Mouse (Mus musculus) heart, embryonic 14.5 days (tissue): Measurements from ENCODE around the gene Sult2a1. TPM values are rescaled to one million over a fixed set of nuclear protein-coding genes. Genes with fewer than 3 reads are reported as not detected.
"Not testable (repeated sequence)": the region's sequence is repeated elsewhere in the genome, so short reads cannot be mapped to it uniquely, and the experiment has no call there.

ENCODE experiments used
- ATAC-seq: fragments of 200-750 bp; cut with Nextera tagmentation; 2 replicates; pipeline ENCODE4 v1.8.0; 2017; ENCODE audit warnings: low read depth, moderate TSS enrichment; ENCODE audit not compliant: insufficient number of reproducible peaks, insufficient read depth, low FRiP score
- H3K27ac ChIP-seq, 2 experiments: fragments of 200-500 bp in 1 of 2; fragments of 300-500 bp in 1 of 2; sonication (generic) in 1 of 2; replicated peaks in 1 of 2; 2 replicates each; pipeline ENCODE4 v1.5.1; 2012 to 2014; ENCODE audit warnings: low read depth in 2 of 2, low read length in 2 of 2, control low read depth in 1 of 2, mild to moderate bottlenecking in 1 of 2, mixed read lengths in 1 of 2; ENCODE audit not compliant: control insufficient read depth in 1 of 2, insufficient read depth in 1 of 2
- H3K27me3 ChIP-seq: fragments of 300-500 bp; sonication (generic); 2 replicates; pipeline ENCODE4 v1.6.1; 2014; ENCODE audit warnings: mild to moderate bottlenecking, low read length, control low read depth; ENCODE audit not compliant: control insufficient read depth, insufficient read depth
- H3K36me3 ChIP-seq: fragments of 300-500 bp; sonication (generic); 2 replicates; pipeline ENCODE4 v1.6.1; 2014; ENCODE audit warnings: mild to moderate bottlenecking, control low read depth, low read length, mixed read lengths; ENCODE audit not compliant: control insufficient read depth, insufficient read depth
- H3K4me1 ChIP-seq, 2 experiments: fragments of 200-500 bp in 1 of 2; fragments of 300-500 bp in 1 of 2; sonication (generic) in 1 of 2; 2 replicates each; pipeline ENCODE4 v1.6.1; 2012 to 2014; ENCODE audit warnings: low read length in 2 of 2, control low read depth in 1 of 2, mixed read lengths in 1 of 2; ENCODE audit not compliant: control insufficient read depth in 2 of 2, insufficient read depth in 2 of 2
- H3K4me2 ChIP-seq: fragments of 300-500 bp; sonication (generic); 2 replicates; pipeline ENCODE4 v1.6.1; 2014; ENCODE audit warnings: mild to moderate bottlenecking, low read length
- H3K4me3 ChIP-seq, 2 experiments: fragments of 200-500 bp in 1 of 2; fragments of 300-500 bp in 1 of 2; sonication (generic) in 1 of 2; 2 replicates each; pipeline ENCODE4 v1.5.1; 2012 to 2014; ENCODE audit warnings: low read length in 2 of 2, mild to moderate bottlenecking in 2 of 2, control low read depth in 1 of 2, low read depth in 1 of 2, moderate library complexity in 1 of 2; ENCODE audit not compliant: control insufficient read depth in 1 of 2, insufficient read depth in 1 of 2
- H3K9ac ChIP-seq: fragments of 300-500 bp; sonication (generic); 2 replicates; pipeline ENCODE4 v1.6.1; 2014; ENCODE audit warnings: mild to moderate bottlenecking, low read length
- H3K9me3 ChIP-seq: fragments of 300-500 bp; sonication (generic); 2 replicates; pipeline ENCODE4 v1.6.1; 2016; ENCODE audit warnings: low read length, control low read depth; ENCODE audit not compliant: control insufficient read depth
- whole genome bisulfite sequencing: fragments of 180-500 bp; shearing (Covaris S2); extraction: QIAGEN DNeasy Blood & Tissue Kit; methylation state at CpG from one replicate; pipeline ENCODE4 v1.1.7; 2014; 5-methylcytosine and 5-hydroxymethylcytosine counted together
- polyA plus RNA-seq: library from polyadenylated mRNA; unstranded; fragments of >200 nt; fragmentation: Nextera tagmentation; extraction: Ambion mirVana; gene quantifications from 2 replicates; pipeline ENCODE4 v1.2.1, GENCODE M21; 2014

The Sult2a1 gene
- not detected in 2 replicates for polyA plus RNA-seq

DNA sequence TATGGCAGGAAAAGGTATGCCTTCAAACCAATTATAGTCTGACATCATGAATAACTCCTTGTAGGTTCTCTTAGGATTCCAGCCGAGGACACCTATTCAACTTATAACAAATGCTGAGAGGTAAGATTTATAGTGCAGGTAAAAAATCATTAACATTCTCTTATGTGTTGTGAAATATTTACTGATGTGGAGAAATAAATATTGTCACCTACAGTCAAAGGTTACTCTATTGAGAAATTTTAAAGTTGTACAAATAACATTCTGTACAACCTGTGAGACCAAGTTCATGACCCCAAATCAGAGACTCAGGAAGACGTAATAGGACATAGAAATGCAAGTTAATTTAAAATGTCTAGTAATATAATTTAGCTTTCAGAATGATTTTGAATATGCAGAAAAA, at the start of gene Sult2a1:
Gene Sult2a1, minus strand, starts transcription at position 101 of the 400 bp plus-strand sequence.
- H3K4me3 ChIP-seq, H3K27ac ChIP-seq, H3K27me3 ChIP-seq, H3K4me2 ChIP-seq, H3K4me1 ChIP-seq, H3K9me3 ChIP-seq, ATAC-seq, H3K9ac ChIP-seq, H3K36me3 ChIP-seq: not testable (repeated sequence)
- 83% methylated on average over 1 of the region's 2 CpGs for WGBS

DNA sequence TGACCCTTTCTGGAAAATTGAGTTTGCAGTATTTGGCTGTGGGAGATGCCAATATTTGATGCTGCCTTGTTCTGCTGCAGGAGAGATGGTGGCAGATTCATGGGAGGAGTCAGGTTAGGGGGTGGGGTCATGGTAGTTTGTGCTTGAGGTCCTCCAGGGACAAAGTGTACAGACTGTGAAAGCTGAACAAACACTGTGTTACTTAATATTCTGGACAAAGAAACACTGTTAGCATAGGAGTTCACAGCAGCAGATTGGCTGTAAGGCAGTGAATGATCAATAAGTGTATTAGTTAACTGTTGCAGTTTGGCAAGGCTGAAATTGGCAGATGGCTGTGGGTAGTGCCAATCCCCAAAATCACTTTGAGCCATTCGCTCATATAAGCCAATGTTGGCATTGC, 23.3 kb downstream of the Sult2a1 start:
- H3K9me3 ChIP-seq: peaks cover 8% of the 10 kb centered on the region; the same call in 1 of the 2 replicates
- no peaks in the 10 kb centered on the region for H3K27me3 ChIP-seq
- H3K9ac ChIP-seq: no peak overlapping the region
- no peak for ATAC-seq
- H3K4me1 ChIP-seq: no peaks in the 10 kb centered on the region
- no peaks in the 10 kb centered on the region for H3K36me3 ChIP-seq
- WGBS: 67% methylated on average over 1 of the region's 1 CpGs
- no peak overlapping the region for H3K27ac ChIP-seq
- H3K4me2 ChIP-seq: no peak overlapping the region
- no peak overlapping the region for H3K4me3 ChIP-seq

Other genes with a start within 250 kb of the Sult2a1 start
- not detected in 2 replicates for gene Sult2a5, start 213.4 kb downstream of the Sult2a1 start, polyA plus RNA-seq
- not detected in 2 replicates for gene Sult2a2, start 103.9 kb downstream of the Sult2a1 start, polyA plus RNA-seq
- not detected in 2 replicates for gene Sult2a4, start 152.2 kb upstream of the Sult2a1 start, polyA plus RNA-seq